Mouse (Mus musculus) layer of hippocampus, postnatal 14 days (tissue): ENCODE results near the gene Phxr2. TPM values are rescaled to one million over a fixed set of nuclear protein-coding genes. Genes with fewer than 3 reads are reported as not detected.
A peak's percentile ranks its signal among the peaks of the same experiment; 100 is the strongest.

Source experiments
- DNase-seq, 2 experiments: peaks; one replicate each; pipeline ENCODE4 v3.0.0; 2021 to 2022; ENCODE audit warnings: low spot score in 2 of 2, mixed read lengths in 1 of 2
- total RNA-seq, 2 experiments: library from RNA; stranded (reverse); gene quantifications; 2 replicates each; pipeline ENCODE4 v1.2.3; 2021

Phxr2 gene
- total RNA-seq, 2 experiments from 2014 or later: not detected

- no peak for DNase-seq
Measured at GRCm38 (mm10) chr10:99132595-99133272, 6.6 kb upstream of the Phxr2 start.

GRCm38 (mm10) chr10:99132189-99132588 is 6.1 kb upstream of the Phxr2 start:
- DNase-seq: no peak

GRCm38 (mm10) chr10:99131298-99131697 is 5.2 kb upstream of the Phxr2 start:
- DNase-seq: no peak

GRCm38 (mm10) chr10:99130611-99131010 is 4.5 kb upstream of the Phxr2 start:
- DNase-seq: no peak

GRCm38 (mm10) chr10:99127691-99128261 is 1.7 kb upstream of the Phxr2 start:
- no peak for DNase-seq

GRCm38 (mm10) chr10:99126954-99127353 is 829 bp upstream of the Phxr2 start:
- no peak for DNase-seq

GRCm38 (mm10) chr10:99119471-99119870 is 6.7 kb downstream of the Phxr2 start:
- no peak for DNase-seq

GRCm38 (mm10) chr10:99118697-99119096 is 7.4 kb downstream of the Phxr2 start:
- no peak for DNase-seq

GRCm38 (mm10) chr10:99117876-99118275 is 8.2 kb downstream of the Phxr2 start:
- DNase-seq: no peak

GRCm38 (mm10) chr10:99116650-99117615 is 9.2 kb downstream of the Phxr2 start:
- DNase-seq: no peak

GRCm38 (mm10) chr10:99116237-99116632 is 9.9 kb downstream of the Phxr2 start:
- no peak for DNase-seq

- DNase-seq: no peak
Measured at GRCm38 (mm10) chr10:99115471-99116236, 10.5 kb downstream of the Phxr2 start.

GRCm38 (mm10) chr10:99114295-99114694 is 11.8 kb downstream of the Phxr2 start:
- DNase-seq: no peak

- DNase-seq: no peak
Measured at GRCm38 (mm10) chr10:99113533-99113932, 12.6 kb downstream of the Phxr2 start.

GRCm38 (mm10) chr10:99108431-99108982 is 17.6 kb downstream of the Phxr2 start:
- no peak for DNase-seq

GRCm38 (mm10) chr10:99107964-99108363 is 18.2 kb downstream of the Phxr2 start, which contains the start of gene Galnt4:
TSS of gene Galnt4 (plus strand) at chr10:99108159.
- DNase-seq: peak; percentile 57 to 78

GRCm38 (mm10) chr10:99106703-99107631 is 19.2 kb downstream of the Phxr2 start, which contains the start of gene Poc1b:
TSS of gene Poc1b (plus strand) at chr10:99107036.
- peak; percentile 84 for DNase-seq

- DNase-seq: no peak
Measured at GRCm38 (mm10) chr10:99106311-99106702, 19.8 kb downstream of the Phxr2 start.

GRCm38 (mm10) chr10:99105522-99105921 is 20.6 kb downstream of the Phxr2 start:
- DNase-seq: no peak
